8 mouse cellular contexts compared by ENCODE assay signal in the genomic region with DNA sequence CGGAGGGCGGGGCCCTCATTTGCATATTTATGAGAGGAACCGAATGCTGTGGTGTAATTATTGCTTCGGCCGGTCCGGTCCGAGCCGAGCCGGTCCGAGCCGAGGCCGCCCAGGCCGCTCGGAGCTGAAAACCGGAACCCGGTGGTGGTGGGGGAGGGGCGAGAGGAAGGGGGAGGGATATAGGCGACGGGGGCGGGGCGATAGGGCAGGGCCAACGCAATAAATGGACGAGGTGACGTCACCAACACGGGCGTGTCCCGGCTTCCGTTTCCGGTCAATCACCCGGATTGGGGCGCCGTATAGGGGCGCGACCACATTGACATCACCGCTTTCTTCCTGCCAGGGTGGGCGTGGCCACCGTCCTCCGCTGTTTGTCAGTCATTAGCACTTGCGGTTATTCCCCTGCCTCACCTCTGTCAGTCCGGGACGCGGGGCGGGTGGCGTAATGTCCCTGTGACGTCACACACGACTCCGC. TPM values are rescaled to one million over a fixed set of nuclear protein-coding genes. Genes with fewer than 3 reads are reported as not detected.
DNase-seq lines count a peak whose midpoint lies in the region; ATAC-seq lines count a peak whose summit lies in the region.

No protein-coding gene starts in this region.

- H3K4me1 ChIP-seq in embryonic facial prominence, embryonic 10.5 days, result peaks cover 7% of the 10 kb centered on the region
- peaks cover 3% of the 10 kb centered on the region for H3K4me1 ChIP-seq in limb, embryonic 10.5 days
- H3K4me1 ChIP-seq in midbrain, embryonic 12.5 days, result peaks cover 4% of the 10 kb centered on the region; the same call in 1 of the 2 replicates

- H3K36me3 ChIP-seq in embryonic facial prominence, embryonic 10.5 days (replicated peaks), result no peaks in the 10 kb centered on the region
- no peaks in the 10 kb centered on the region for H3K36me3 ChIP-seq in limb, embryonic 10.5 days
- no peaks in the 10 kb centered on the region for H3K36me3 ChIP-seq in midbrain, embryonic 12.5 days

- H3K9ac ChIP-seq in midbrain, embryonic 12.5 days (replicated peaks), result peak overlapping the region; percentile 62

- peak overlapping the region; percentile 73 for H3K4me3 ChIP-seq in embryonic facial prominence, embryonic 10.5 days
- H3K4me3 ChIP-seq in limb, embryonic 10.5 days, result peak overlapping the region; percentile 76
- peak overlapping the region; percentile 72 for H3K4me3 ChIP-seq in midbrain, embryonic 12.5 days

- no peaks in the 10 kb centered on the region for H3K9me3 ChIP-seq in embryonic facial prominence, embryonic 10.5 days
- H3K9me3 ChIP-seq in limb, embryonic 10.5 days (replicated peaks), result no peaks in the 10 kb centered on the region
- no peaks in the 10 kb centered on the region for H3K9me3 ChIP-seq in midbrain, embryonic 12.5 days

- ATAC-seq in midbrain, embryonic 12.5 days (ENCODE audit: low FRiP score, low read depth), result peak; percentile 51
- no peak for ATAC-seq in erythroid progenitor cell, adult 5-6 weeks (replicated peaks; ENCODE audit: low FRiP score, poor library complexity, severe bottlenecking)

- under 1% methylated on average over 47 of the region's 47 CpGs for WGBS in embryonic facial prominence, embryonic 10.5 days
- 1% methylated on average over 47 of the region's 47 CpGs for WGBS in limb, embryonic 10.5 days
- WGBS in midbrain, embryonic 12.5 days, result under 1% methylated on average over 45 of the region's 47 CpGs

- H3K27ac ChIP-seq in embryonic facial prominence, embryonic 10.5 days (replicated peaks), result peak overlapping the region; percentile 92
- peak overlapping the region; percentile 97 for H3K27ac ChIP-seq in limb, embryonic 10.5 days
- H3K27ac ChIP-seq in midbrain, embryonic 12.5 days (replicated peaks), result peak overlapping the region; percentile 97

- H3K4me2 ChIP-seq in midbrain, embryonic 12.5 days (replicated peaks), result peak overlapping the region; percentile 60

- peak; percentile 98 for DNase-seq in adrenal gland, postnatal 14 days
- peak; percentile 95 for DNase-seq in embryonic facial prominence, embryonic 10.5 days (ENCODE audit: low spot score)
- peak; percentile 94 to 95 for DNase-seq in heart, adult 18-20 months
- DNase-seq in kidney, adult 18-20 months, result peak; percentile 95
- peak; percentile 97 for DNase-seq in limb, embryonic 10.5 days (ENCODE audit: low spot score)
- peak; percentile 94 for DNase-seq in skeletal muscle tissue, adult 2 months (ENCODE audit: low read depth, low spot score)

- no peaks in the 10 kb centered on the region for H3K27me3 ChIP-seq in embryonic facial prominence, embryonic 10.5 days (replicated peaks; ENCODE audit: low read depth, poor library complexity, severe bottlenecking)
- H3K27me3 ChIP-seq in limb, embryonic 10.5 days (ENCODE audit: low read depth, poor library complexity, severe bottlenecking), result no peaks in the 10 kb centered on the region
- peaks cover 2% of the 10 kb centered on the region; the same call in 1 of the 2 replicates for H3K27me3 ChIP-seq in midbrain, embryonic 12.5 days

RNA-seq across cellular contexts. Expression of a gene that starts 51.2 kb away (rescaled TPM):
- 89.6 and 104 TPM in 2 replicates for total RNA-seq in adrenal gland, postnatal 14 days (2021)
- polyA plus RNA-seq in embryonic facial prominence, embryonic 10.5 days (2016; fragmentation: Nextera tagmentation; extraction: Ambion mirVana), result 118 and 122 TPM in 2 replicates
- total RNA-seq in heart, adult 18-20 months (2021), result 10 to 100 TPM; 93.9 to 96.1 TPM
- 113 and 131 TPM in 2 replicates for polyA plus RNA-seq in limb, embryonic 10.5 days (2016; fragmentation: Nextera tagmentation; extraction: Ambion mirVana)
- 195 and 201 TPM in 2 replicates for polyA plus RNA-seq in midbrain, embryonic 12.5 days (2016; fragmentation: Nextera tagmentation; extraction: Ambion mirVana)
- 5.4 and 5.9 TPM in 2 replicates for total RNA-seq in erythroid progenitor cell, adult 5-6 weeks (2015; ENCODE audit: low replicate concordance)
- total RNA-seq in erythroid progenitor cell, adult 5-6 weeks (2017; ENCODE audit: low replicate concordance), result 9.6 TPM in 1 of 2 replicates, not detected in the other
